Mouse (Mus musculus) adrenal gland, adult (tissue): ENCODE data around the gene Zfp493.
"Not testable (repeated sequence)": the region's sequence is repeated elsewhere in the genome, so short reads cannot be mapped to it uniquely, and the experiment has no call there.

Source experiments
- DNase-seq, 2 experiments: peaks; one replicate each; pipeline ENCODE4 v3.0.0; 2022 to 2023; ENCODE audit warnings: low spot score in 1 of 2; ENCODE audit not compliant: inconsistent age in 2 of 2

The Zfp493 gene

DNA sequence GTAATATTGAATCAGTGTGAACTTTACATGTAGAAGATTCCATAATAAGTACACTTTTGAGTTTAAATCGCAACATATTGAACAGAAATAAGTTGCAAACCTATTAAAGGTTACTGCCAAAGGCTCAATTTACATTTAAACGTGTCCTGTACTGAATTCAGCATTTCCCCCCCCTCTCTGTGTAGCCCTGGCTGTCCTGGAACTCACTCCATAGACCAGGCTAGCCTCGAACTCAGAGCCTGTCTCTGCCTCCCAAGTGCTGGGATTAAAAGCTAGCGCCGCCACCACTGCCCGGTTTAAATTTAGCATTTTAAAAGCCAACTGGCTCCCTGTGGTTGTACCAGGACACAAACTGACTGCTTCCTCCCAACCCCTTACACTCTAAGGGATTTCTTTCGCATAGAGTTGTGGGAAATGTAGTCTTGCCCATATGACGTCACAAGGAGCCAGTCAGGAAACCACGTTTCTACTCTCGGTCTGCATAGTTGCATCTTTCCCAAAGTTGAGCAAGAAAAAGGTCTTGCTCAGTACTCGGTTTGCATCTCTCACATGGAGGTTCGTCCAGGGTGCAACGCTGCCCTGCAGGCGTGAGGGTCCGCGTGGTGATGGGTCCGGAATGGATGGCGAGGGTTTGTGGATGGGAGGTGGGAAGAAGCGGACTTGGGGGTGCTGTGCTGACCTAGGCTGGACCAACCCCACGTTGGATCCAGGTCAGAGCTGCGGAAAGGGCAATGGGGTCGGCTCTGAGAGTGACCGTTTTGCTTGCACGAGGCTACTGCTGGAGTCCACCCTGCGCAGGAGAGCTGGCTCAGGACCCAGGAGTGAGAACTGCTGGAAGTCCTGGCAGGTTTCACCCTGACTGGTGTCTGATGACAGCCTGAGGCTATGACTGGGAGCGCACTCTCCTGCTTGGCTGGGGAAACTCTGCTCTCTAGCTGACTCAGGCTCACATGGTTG lies at the start of gene Zfp493:
Zfp493 (plus strand) TSS at position 429 of the 957 bp plus-strand sequence.
- DNase-seq: peak; percentile 66 to 93

DNA sequence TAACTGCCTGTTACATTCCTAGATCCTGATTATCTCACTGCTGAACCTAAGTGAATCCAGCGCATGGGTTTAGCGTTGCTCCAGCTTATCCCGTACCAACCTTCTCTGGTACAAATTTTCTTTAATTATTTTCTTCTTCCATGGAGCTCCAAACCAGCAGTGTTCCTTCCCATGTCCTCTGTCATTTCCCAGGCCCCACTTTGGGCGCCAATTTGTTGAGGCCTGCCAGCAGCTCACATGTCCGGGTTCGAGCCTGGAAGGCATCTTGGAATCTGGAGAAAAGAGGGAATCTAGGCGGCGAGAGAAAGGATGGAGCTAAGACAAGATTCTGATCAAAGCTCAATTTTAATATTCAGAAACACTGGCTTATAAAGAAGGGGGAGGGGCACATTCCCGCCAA lies 45.1 kb upstream of the Zfp493 start:
- not testable (repeated sequence) for DNase-seq

DNA sequence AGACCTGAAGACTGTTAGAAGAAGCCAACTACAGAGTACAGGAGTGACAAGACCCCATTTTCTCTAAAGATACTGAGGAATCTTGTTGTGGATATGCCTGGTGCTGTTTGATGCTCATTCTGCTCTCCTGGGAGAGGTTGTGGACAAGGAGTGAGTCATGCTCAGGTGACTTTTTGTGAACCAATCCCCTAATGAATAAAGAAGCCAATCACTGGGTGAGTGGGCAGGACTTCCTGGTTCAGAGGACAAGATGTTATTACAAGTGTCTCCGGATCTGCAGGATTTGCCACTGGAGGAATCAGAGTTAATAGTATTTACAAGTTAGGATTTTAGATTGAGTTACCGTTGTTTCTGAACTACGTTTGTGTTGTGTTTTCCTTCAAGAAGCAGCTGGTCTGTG lies 36.6 kb upstream of the Zfp493 start:
- DNase-seq: no peak

DNA sequence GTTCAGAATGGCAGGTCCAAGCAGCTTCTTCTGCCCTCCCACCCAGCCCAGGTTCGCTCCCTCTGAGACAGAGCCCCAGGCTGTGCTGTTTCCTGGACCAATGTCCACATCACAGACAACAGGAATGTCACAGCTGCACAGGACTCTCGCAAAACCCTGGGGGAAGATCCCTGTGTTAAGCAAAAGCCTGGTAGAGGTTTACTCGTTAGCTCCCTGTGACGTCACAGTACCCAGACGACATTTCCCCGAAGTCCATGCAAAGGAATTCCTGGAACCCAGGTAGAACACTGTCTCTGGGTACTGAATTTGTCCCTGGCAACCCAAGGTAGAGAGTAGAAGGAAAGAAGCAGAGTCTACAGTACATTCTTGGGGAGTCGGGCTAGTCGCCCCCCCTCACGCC lies 35.6 kb upstream of the Zfp493 start:
- no peak for DNase-seq

DNA sequence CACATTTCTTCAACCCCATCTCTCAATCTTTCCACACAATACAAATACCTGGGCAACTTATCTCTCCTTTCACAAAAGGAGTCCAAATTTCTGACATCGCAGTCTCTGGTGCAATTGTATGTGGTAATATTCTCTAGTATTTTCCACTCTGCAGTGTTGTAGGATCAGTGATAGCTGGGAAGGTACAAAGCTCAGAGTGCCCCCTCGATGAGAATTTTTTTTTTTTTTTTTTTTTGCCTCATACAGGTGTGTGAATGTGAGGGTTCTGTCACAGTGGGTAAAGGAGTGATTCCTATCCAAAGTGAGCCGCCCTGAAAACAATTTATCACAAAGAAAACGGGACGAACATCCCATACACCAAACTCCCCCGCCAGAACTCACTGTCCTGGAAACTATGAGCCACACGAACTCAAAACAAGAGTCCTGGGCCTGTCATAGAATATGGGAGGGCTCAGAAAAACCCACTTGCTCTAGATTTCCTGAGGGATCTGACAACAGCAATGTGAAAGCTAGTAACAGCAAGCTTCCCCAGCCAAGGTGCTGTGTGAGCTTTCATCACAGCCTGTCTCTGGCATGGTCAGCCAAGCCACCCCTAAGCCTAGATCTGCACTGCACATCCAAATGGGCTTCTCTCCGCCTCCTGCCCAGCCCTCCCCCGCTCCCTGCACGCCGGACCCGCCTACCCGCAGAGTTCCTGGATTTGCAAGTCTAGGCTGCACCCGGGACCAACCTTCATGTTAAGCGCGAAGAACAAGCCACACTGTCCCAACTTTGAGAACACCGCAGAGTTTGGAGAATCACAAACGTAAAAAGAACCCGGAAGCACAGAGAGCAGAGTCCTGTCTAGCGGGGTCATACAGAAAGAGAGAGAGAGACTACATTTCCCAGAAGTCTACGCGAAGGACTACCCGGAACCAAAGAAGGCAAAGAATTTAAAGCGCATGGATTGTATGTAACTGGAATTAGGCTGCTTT lies 24.9 kb upstream of the Zfp493 start, which contains the start of gene Zfp85:
Zfp85 (minus strand) TSS at position 896 of the 974 bp plus-strand sequence.
- peak; percentile 82 to 94 for DNase-seq

DNA sequence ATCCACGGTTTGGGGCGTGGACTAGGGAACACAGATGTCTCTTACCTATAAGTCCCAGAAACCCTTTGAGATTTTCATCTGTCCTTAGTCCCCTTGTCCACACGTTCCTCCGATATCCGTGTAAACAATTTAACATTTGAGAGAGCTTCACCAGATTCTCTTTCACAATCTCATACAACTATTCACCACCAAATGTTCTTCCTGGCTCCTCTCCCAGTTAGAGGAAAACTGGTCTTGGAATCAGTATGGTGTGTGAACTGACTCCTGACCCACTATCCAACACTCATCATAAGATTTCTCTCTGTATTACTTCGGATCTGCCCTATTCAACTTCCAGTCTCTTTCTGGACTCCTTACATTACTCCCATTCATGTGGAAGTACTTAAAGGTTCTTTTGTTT lies 23.7 kb upstream of the Zfp493 start:
- DNase-seq: peak in 1 of 2 experiments; percentile 25

DNA sequence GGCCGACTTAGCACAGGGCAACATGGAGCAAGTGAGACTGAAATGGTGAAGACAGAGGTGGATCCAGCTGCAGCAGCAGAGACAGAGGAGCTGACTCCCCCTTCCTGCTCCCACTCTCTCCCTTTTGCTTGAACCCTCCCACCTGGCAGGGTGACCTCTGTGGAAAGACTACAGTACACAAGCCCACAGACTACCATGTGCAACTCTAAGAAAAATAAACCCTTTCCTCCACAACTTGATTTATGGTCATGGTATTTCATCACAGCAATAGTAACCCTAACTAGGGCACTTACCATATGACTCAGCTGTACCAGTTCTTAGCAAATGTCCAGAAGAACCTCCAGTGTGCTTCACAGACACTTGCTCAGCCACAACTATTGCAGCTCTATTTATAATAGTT lies 19.5 kb upstream of the Zfp493 start:
- DNase-seq: peak in 1 of 2 experiments; percentile 68

DNA sequence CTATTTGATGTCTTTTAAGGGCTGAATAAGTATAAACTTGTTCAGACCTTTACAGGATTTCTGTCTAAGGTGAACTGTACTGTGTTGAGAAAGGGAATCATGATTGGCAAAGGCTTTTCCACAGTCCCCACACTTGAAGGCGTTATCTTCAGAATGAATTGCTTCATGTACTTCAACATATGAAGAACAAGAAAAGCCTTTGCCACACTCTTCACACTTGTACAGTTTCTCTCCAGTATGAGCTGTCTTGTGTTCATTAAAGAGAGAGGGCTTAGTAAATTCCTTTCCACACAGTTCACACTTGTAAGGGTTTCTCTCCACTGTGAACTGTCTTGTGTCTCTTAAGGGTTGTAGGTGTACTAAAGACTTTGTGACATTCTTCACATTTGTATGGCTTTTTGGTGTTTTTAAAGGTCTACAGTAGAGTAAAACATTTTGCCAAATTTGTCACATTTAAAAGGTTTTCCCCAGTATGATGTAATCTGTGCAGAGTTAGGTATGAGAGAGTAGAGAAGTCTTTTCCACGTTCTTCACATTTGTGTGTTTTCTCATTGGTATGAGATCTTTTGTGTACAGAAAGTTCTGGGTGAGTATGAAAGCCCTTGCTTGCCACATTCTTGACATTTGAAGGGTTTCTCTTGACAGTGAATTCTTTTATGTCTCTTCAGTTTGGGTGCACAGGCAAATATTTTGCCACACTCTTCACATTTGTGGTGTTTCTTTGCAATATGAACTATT lies 16.3 kb upstream of the Zfp493 start:
- DNase-seq: no peak

DNA sequence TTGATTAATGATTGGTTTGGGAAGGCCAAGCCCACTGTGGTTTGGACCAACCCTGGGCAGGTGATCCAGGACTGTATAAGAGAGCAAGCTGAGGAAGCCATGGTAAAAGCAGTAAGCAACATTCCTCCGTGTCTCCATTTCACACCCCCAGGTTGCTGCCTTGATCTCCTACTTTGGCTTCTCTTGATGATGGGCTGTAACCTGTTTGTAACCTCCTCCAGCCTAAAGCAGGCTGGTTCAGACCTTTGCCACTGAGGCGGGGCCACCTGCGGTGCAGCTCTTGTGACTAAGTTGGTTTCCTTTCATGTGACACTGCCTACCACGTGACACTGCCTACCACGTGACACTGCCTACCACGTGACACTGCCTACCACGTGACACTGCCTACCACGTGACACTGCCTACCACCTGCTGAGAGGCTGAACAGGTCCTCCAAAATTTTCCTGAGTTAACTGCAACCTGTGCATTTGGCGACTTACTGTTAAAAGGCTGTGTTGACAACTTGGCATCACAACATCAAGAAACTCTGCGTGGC lies 12.5 kb downstream of the Zfp493 start:
- no peak for DNase-seq

DNA sequence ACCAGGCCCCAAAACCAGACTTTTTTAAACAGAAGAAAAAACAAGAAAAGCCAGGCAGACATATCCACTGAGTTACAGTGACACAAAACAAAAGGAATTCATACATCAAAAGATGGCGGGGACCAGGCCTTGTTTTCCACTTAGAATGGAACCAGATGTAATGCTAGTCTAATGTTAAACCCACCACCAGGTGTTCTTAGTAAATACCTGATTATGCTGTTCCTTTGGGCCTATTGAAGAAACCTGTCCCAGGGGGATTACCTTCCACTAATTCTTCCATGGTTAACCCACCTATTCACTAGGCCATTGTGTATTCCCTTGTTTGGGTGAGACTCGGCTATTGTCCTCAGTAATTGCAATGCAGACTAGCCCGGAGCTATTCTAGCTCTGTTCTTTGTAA lies 19.1 kb downstream of the Zfp493 start:
- DNase-seq: no peak

DNA sequence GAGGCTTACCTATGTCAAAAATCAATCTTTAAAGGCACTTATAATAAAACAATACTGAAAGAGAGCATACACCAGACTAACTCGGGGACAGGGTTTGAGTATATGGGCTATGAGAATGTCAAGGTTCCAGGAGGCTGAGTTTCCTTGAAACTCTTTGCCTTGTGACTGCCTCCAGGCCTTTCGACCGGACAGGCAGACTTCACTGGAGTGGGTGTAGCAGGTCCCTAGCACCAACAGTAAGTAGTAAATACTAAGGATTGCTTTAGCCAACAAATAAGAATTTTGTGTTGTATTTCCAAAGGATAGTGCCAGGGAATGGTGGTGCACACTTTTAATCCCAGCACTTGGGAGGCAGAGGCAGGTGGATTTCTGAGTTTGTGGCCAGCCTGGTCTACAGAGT lies 19.7 kb downstream of the Zfp493 start:
- not testable (repeated sequence) for DNase-seq

DNA sequence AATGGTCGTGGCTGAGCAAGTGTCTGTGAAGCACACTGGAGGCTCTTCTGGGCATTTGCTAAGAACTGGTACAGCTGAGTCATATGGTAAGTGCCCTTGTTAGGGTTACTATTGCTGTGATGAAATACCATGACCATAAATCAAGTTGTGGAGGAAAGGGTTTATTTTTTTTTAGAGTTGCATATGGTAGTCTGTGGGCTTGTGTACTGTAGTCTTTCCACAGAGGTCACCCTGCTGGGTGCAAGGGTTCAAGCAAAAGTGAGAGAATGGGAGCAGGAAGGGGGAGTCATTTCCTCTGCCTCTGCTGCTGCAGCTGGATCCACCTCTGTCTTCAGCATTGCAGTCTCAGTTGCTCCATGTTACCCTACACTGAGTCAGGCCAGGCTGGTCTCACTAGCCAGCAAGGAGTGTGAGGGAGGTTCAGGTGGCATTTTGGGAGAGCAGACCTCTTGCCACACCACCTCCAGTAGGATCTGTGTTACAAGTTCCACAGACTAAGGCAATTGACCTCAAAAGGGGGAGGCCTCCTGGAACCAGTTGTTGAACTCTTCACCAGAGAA lies 32.2 kb downstream of the Zfp493 start:
- peak in 1 of 2 experiments; percentile 59 for DNase-seq

DNA sequence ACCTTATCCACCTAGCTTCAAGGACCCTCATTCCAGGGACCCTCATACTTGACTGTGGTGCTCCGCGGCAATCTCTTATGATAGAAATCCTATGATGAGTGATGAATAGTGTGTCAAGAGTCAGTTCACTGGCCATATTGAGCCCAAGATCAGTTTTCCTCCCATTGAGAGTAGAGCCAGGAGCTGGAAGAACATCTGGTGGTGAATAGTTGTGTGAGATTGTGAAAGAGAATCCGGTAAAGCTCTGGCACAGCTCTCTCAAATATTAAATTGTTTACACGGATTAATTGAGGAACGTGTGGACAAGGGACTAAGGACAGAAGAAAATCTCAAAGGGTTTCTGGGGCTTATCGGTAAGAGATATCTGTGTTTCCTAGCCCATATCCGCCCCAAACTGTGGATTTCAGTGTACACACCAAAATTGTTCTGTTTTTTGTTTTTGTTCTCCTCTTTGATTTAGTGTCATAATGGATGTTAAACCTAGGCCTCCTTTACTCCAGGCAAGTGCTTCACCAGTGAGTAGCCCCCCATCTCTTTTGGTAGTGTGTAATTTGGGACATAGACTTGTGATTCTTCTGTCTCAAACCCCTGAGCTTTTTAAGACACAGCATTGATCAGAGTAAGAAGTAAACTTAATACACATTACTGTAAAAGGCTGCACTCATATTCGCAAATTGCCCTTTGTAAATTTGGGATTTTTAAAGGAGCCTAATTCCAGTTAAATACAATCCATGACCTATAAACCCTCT lies 33.6 kb downstream of the Zfp493 start:
- DNase-seq: peak in 1 of 2 experiments; percentile 37

DNA sequence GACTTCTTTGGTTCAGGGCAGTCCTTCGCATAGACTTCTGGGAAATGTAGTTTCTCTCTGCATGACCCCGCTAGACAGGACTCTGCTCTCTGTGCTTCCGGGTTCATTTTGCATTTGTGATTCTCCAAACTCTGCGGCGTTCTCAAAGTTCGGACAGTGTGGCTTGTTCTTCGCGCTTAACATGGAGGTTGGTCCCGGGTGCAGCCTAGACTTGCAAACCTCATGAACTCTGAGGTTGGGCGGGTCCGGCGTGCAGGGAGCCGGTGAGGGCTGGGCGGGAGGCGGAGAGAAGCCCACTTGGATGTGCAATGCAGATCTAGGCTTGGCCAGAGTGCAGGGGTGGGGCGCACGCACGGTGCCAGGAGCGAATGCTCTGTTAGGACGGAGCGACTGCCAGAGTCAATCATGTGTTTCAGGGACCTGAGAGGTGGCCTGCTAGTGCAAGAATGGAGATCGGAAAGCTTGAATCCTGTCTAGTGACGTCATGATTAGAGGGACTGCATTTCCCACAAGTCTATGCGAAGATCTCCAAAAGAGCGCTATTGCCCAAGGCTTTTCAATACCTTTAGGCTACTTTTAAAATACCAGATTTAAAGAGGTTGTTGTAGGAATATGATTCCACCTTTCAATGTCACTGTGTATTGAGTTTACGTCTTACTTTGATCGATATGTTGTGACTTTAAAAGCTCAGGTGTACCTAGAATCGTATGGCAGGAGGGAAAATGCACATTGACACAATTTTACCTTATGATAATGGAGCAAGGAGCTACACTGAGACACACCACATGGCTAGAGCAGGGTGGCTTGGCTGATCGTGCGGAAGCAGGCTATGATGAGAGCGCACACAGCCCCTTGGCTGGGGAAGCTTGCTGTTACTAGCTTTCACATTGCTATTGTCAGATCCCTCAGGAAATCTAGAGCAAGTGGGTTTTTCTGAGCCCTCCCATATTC lies 34.5 kb downstream of the Zfp493 start, which contains the start of gene Zfp273:
Zfp273 (plus strand) TSS at position 31 of the 951 bp plus-strand sequence.
- DNase-seq: peak; percentile 83 to 95

DNA sequence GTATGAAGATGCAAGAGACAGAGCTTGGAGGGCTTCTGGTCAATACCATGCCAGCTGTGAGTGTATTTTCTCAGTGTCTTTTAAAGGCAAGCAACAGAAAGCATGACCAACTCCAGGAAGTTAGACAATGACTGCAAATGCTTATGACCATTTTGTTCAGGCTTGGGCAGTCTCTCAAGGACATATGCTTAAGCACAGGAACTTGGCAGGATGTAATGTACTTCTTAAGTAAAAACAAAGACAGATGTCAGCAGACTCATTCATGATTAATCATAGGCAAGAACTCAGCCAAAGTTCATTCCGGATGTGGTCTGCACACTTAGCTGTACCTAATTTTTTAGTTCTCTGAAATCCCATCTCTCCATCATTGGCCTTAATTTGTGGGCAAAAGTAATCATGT lies 39.1 kb downstream of the Zfp493 start:
- DNase-seq: no peak

DNA sequence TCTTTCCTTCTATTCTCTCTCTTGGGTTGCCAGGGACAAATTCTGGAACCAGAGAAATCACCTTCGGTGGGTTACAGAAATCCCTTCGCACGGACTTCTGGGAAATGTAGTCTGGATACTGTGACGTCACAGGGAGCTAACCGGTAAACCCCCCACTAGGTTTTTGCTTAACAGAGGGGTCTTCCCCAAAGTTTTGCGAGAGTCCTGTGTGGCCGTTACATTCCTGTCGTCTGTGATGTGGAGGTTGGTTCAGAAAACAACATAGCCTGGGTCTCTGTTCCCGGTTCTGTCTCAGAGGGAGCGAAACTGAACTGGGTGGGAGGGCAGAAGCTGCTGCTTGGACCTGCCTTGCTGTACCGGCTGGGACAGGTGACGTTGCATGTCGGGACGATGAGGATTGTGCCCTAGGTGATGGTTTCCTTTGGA lies 51.4 kb downstream of the Zfp493 start, which contains the start of gene Gm10037:
Gm10037 (plus strand) TSS at position 196 of the 426 bp plus-strand sequence.
- peak; percentile 51 to 90 for DNase-seq

DNA sequence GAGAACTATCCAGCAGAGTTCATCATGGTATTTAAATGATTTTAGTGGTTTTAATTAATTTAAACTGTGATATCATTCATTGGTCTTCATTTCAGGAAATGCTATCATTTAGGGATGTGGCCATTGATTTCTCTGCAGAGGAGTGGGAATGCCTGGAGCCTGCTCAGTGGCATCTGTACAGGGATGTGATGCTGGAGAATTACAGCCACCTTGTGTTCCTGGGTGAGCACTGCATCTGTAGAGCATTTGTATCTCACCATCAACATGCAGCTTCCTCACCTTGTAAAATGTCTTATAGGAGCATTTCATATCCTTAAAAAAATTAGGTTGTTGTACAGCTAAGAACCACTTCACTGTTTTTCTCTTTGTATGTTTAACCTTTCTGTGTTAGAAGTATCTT lies 53.6 kb downstream of the Zfp493 start:
- DNase-seq: peak in 1 of 2 experiments; percentile 33
